Mouse (Mus musculus): ENCODE results near the gene Dnajb4.

Dnajb4 gene

DNA sequence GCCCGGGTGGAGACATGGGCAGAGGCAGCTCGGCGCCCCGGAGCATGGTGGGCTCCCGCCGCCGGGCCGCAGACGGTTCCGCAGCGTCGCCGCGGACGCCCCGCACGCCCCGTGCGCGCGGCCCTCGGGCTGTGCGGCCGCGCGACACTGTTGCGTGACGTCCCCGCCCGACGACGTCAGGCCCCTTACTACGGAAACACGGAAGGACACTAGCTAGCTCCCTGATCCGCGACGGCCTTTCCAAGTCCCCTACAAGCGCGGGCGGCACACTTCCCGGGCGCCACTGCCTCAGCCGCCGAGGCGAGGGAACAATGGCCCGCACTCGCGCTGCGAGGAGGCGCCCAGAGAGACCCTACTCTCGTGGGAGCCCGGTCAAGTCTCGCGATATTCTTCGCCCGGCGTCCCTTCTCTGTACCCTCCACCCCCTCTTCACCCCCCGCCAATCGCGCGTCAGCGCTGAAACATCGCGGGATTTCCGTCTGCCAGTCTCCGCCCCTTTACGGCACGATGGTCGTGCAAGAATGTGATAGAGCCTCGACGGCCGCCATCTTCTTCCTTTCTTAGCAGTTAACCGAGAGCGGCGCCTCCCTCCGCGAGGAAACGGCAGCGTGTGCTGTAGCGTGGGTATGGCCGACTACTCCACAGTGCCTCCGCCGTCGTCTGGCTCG is at the start of gene Dnajb4, which contains the start of gene Fubp1:
TSS of gene Dnajb4 (minus strand) at position 336 of the 668 bp plus-strand sequence.
TSS of gene Fubp1 (plus strand) at position 456 of the 668 bp plus-strand sequence.
- peak; percentile 100 for DNase-seq (ENCODE audit: low spot score)

DNA sequence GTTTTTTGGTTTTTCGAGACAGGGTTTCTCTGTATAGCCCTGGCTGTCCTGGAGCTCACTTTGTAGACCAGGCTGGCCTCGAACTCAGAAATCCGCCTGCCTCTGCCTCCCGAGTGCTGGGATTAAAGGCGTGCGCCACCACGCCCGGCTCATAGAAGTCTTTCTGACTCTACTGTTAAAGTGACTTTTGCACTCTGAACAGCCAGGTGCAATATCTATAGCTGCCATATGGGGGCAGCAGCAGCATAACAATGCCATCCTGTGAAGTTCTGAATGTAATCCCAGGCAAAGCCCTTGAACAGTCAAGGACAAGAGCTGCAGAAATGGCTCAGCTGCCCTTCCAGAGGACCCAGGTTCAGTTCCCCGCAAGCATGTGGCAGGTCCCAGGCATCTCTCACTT is 49.3 kb upstream of the Dnajb4 start:
- peak; percentile 48 for DNase-seq (ENCODE audit: low spot score)

DNA sequence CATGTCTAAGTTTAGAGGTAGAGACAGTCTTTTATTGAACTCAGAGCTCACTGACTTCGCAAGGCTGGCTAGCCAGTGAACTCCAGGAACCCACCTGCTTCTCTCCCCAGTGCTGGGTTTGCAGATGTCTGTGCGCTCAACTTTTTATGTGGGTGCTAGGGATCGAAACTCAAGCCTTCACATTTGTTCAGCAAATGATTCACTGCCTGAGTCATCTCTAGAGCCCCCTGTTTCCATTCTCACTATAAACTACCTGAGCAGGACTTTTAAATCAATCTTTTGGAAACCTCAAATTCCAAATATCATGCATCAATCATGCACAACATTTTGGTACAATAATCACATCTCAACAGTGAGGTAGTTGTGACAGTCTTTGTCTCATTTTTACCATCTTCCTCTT is 47.4 kb upstream of the Dnajb4 start:
- DNase-seq (ENCODE audit: low spot score) = no peak

DNA sequence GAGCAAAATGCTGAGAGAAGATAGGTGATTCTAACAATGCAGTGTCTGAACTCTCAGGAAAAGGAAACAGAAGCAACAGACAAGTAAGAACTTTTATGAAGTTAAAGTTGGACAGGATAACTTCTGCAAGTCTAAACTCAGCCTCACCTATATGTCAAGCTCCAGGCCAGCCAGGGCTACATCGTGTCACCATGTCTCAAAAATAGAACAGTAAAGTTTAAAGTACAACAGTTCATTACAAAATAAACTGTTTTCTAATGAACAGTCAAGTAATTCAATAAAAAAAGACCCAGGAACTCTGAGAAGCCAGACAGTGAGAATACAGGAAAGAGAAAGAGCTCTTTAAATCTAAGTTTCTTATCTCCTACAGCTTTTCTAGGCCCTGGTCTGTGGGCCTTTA is 40.4 kb upstream of the Dnajb4 start:
- DNase-seq (ENCODE audit: low spot score) = no peak

DNA sequence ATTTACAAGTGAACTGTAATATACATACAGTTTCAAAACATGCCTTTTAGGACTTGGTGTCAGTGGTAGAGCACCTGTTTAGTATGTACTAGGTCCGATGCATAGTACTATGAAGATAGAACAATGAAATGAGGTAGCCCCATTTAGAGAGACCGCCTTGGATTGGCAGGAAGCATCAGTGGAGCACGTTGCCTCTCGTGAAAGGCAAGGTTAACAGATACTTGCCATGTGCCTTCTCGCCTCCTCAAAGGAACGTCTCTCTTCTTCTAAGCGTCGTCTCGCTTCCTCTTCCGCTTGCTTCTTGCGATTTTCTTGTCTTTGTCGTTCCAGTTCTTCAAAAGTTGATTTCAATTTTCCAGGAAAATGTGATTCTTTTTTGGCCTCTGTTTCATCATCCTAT is 37.6 kb upstream of the Dnajb4 start:
- no peak for DNase-seq (ENCODE audit: low spot score)

DNA sequence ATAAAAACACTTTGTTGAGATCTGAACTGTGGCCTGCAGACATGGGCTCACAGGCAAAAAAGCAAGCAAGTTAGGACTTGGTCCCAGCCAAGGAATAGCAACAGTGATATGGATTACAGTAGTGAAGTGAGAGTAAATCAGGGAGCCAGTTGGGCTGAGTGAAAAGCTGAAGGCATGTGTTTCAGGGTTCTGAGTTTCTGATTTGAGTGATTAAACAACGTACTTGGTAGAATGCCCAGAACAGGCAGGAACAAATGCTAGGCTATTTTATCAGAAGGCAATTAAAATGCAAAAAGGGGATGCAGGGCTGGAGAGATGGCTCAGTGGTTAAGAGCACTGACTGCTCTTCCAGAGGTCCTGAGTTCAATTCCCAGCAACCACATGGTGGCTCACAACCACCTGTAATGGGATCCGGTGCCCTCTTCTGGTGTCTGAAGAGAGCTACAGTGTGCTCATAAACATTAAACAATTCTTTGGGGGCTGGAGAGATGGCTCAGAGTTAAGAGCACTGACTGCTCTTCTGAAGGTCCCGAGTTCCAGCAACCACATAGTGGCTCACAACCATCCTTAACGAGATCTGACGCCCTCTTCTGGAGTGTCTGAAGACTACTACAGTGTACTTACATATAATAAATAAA is 35.3 kb upstream of the Dnajb4 start:
- DNase-seq (ENCODE audit: low spot score) = no peak

DNA sequence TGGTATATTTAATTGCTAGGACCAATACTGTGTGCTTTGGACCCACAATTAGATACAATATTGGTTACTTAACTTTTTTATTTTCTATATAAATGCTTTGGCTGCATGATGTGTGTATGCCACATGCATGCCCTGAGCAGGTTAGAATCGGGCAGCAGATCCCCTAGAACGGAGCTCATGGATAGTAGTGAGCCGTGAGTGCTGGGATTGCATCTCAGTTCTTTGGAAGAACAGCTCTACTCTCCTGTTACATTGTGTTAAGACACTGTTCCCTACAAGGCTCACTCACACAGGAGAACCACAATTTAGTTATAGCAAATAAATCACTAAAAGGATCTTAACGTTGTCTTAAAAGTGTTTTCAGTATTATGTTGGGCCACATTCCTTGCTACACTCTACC is 33.2 kb upstream of the Dnajb4 start:
- DNase-seq (ENCODE audit: low spot score) = no peak

DNA sequence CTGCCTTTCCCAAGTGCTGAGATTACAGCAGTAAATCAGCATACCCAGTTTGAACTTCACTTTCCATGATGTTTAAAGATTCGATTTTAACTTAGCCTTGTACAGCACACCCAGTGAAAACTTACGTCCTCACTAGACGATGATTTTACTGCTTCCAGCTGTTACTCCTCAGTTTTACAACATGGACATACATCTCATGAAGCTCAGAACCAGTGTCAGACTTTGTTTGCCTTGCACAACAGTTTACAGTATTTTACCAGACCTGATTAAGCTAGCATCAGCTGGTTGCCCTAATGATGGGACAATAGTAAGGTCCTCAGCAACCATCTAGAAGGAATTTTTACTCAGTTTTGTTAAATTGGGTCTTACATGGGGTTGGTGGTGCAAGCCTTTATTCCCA is 31.0 kb upstream of the Dnajb4 start:
- DNase-seq (ENCODE audit: low spot score) = no peak

DNA sequence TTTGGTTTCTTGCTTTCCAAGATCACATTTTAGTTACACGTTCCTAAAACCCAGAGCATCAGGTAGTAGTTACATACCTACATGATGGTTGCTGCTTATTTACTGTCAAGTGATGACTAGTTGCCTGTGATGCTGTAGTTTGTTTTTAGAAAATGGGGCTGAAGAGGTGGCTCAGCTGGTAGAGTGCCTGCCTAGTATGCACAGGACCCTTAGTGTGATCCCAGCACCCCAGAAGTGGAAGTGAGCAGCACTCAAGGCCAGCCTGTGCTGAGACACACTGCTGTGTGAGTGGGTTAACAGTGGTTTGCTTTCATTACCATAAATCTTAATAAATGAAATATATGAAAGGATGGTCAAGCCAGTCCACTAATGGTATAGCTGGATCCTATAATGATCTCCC is 29.5 kb upstream of the Dnajb4 start:
- no peak for DNase-seq (ENCODE audit: low spot score)

DNA sequence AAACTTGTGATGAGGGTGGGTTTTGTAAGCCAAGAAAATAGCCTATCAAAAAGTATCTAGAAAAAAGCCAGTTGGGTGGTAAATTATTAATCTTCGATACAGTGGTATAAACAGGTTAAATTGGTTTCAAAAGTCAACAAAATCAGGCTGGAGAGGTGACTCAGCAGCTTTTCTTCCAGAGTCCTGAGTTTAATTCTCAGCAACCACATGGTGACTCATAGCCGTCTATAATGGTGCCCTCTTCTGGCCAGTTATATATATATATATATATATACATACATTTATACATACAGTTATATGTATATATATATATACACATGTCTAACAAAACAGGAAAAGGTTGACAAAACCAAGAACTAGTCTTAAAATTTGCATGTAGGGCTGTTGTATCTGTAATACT is 28.7 kb upstream of the Dnajb4 start:
- DNase-seq (ENCODE audit: low spot score) = peak; percentile 4

DNA sequence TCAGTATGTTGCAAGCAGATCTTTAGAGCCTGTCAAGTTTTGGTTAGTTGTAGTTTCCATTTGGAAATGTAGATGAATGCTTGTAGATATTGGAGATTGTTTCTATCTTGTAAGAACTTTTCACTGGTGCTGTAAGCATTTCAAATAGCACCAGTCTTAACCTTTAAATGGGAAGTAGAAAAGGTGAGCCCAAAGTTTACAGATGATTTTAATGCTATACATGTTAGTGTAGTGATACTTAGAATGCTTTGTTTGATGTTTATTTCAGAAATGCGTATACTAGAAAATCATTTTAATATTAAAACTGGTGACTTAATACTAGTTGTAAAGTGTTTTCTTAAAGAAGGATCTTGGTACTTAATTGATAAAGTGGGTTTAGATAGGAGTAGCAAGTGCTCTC is 25.7 kb upstream of the Dnajb4 start:
- no peak for DNase-seq (ENCODE audit: low spot score)

DNA sequence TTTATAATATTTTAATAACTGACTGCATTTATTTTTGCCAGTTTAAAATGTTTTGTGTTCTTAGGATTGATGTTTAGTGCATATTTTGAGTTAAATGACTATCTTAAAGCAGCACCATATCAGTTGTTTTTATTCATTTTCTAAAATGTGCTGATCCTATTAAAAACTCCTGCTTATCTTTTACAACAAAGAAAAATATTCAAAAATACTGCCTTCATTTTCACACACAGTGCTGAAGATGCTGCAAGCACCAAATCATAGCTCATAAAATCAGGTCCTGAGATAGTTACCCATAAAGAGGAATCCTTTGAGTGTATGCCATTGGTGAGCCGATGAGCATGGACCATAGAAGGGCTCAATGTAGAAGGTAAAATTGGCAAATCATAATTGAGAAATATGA is 25.1 kb upstream of the Dnajb4 start:
- DNase-seq (ENCODE audit: low spot score) = no peak

DNA sequence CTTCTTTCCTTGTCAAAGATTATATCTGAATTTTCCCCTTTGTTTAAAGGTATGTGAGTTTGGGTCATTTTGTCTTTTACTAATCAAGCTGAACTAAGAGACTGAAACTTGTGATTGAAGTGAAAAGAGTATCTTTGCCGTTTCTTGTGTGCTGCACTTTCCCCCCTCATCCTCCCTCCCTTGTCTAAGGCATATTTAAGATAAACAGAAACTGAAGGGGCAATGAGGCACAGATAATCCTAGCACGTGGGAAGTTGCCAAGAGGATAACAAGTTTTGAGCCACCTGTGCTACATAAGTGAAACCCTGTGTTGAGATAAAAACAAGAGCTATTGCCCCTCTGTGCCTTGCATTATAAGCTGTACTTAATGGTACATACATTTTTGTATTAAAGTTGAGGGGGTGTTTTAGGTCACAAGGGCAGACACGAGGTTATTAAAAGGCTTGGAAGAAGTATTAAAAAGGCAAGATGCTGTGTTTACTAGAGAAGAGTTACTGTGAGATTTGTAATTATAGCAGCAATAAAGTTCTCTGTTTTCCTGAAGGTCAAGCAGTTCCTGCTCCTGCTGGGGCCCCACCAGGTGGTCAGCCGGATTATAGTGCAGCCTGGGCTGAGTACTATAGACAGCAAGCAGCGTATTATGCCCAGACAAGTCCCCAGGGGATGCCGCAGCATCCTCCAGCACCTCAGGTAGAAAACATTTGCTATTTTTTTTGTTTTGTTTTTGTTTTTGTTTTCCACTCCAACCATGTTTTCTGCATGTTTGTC is 21.4 kb upstream of the Dnajb4 start:
- no peak for DNase-seq (ENCODE audit: low spot score)

DNA sequence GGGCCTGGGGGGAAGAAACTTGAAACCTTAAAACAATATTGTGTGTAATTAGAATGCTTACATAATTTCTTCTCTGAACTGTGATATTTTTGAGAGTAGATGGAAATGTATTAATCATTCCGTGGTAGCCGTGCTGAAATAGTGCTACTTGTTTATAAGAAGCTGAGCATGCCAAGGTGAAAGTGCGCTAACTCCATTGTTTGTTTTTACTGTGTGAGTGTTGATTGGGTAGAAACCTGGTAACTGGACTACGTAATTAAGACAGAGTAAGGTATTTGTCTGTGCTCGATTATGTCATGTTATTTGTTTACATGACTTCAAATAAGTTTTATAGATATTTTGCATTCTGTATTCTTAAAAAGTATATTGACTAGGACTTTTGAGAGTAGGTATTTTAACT is 19.2 kb upstream of the Dnajb4 start:
- DNase-seq (ENCODE audit: low spot score) = no peak

DNA sequence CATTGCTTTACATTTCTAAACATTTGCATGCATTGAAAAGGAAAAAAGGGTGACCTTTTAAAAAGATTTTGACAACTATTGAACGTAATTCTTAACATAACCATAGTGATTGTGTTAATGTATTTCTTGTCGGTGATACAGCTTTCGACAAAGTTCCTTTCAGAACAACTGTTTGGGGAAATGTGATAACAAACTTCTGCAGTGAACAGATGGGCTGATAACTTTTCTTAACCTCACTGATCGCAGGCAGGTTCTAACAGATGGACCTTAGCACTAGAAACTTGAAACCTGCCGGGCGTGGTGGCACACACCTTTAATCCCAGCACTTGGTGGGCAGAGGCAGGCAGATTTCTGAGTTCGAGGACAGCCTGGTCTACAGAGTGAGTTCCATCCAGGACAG is 18.7 kb upstream of the Dnajb4 start:
- DNase-seq (ENCODE audit: low spot score) = no peak

DNA sequence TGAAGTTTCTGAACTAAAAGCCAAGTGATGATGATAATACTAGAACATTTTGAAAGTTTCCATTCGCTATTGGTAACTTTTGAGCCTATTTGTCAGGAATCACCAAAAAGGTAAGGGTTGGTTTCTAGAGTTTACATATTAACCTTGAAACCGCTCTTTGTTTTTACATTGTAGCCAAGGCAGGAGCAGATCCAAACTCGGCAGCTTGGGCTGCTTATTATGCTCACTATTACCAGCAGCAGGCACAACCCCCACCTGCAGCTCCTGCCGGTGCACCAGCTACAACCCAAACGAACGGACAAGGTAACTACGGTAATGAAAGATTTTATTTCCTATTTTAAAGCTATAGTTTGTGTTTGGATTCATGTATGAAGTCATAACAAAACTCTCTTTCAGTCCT is 15.8 kb upstream of the Dnajb4 start:
- DNase-seq (ENCODE audit: low spot score) = no peak

DNA sequence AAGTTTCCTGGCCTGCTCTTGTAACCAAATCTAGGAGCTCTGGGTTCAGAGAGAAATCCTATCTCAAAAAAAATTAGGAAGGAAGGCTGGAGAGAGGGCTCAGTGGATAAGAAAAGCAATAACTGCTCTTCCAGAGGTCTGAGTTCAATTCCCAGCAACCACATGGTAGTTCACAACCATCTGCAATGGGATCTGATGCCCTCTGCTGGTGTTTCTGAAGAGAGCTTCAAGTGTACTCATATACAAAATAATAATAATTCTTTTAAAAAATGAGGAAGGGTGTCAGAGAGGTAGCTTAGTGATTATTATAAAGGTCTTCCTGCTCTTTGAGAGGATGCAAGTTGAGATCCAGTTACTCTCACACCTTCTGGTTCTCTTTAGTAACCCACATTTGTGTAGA is 14.8 kb upstream of the Dnajb4 start:
- DNase-seq (ENCODE audit: low spot score) = no peak

DNA sequence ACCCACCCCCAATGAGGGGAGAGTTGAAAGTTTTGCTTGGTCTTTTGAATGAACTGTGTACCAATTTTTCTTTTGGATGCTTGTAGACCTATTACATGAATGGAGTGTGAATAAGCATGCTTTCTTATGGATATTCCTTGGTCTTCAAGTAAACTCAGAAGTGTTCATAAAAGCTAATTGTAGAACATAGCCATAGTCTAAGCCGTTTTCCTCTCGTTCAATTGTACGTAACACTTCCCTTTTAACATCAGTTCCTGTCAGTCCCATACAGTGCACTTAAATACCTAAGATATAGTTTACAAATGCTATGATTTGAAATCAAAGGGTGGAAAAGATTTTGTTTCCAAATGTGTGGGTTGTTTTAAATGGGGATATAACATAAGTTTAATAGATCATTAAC is 3.3 kb upstream of the Dnajb4 start:
- DNase-seq (ENCODE audit: low spot score) = no peak

DNA sequence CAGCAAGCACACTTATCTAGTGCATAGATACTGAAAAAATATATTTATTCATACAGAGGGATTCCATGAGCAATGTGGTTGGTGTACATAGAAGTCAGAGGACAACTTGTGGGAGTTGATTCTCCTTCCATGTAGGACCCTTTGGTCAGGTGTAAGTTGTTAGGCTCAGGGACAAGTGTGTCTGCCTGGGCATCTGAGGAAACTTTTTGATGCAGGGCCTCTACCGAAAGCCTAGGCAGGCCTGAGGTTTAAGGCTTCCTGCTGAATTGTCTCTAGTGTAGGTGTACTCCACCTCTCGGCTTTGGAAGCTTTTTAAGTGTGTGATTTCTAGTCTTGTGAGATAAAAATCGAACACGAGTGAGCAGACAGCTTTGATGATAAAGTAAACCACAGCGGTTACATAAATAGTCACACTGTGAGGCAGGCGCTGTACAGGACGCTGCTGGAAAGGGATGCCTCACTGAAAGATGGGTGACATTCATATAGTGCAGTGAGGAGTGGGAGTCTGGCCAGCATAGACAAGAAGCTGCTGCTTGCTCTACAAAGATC is 1.7 kb upstream of the Dnajb4 start:
- peak; percentile 79 for DNase-seq (ENCODE audit: low spot score)

DNA sequence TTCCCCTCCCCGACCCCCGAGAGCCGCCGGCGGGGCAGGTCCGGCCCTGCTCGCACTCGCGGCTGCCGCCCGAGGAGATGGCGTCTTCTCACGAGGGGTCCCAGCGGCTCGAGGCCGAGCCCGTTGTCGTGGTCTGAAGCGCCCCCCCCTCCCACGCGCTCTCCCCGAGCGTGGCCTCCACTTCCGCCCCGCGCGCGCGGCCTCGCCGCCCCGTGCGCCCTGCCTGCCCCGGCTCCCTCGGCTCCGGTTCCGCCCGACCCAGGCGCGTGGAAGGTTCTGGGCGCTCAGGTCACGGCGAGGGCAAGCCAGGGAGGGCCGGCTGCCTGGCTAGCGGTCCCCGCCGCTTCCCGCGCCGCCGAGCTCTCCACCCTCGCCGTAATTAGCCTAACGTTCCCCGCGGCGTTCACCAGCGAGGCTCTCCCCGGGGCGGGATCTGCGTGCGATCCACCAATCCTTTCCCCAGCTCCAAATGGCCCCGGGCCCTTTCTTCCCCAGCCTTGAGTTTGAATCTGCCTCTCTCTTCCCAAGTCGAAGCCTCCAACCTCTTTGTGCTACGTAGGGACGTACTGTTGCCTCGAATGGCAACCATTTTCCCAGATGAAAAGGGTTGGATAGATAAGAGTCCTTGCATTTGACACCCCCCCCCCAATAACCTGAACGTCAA is 758 bp upstream of the Dnajb4 start:
- peak; percentile 65 for DNase-seq (ENCODE audit: low spot score)

DNA sequence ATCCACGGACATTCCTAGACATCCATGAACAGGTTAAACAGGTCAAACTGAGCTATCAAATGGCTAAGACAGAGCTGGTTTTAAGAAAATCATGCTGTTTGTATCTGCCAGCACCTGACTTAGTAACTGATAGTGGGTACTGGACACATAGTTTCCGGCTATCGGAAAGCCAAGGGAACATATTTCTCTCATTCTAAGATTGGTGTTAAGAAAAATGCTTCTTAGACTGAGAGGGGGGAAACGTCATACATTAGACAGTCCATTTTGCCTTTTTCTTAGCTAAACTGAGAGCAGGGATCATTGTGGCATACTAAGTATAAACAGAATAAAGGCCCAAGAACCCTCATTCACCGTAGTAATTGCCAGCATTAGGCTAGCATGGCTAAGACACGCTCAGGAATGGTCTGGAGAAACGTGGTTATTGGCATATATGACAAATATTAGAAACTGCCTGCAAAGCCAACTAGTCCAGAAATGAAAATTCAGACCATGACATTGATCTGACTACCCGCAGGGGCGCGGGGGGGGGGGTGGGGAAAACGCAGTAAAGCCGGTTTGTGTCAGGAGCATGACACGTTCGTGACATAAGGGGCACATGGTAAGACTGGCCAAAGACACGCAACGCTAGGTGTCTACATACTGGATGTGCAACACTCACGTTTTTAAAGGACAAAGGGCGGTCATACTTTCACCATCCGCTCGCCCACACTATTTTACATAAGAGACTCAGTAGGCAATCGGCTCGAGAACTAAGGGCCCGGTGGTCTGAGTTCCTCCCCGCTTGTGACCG is 730 bp downstream of the Dnajb4 start:
- no peak for DNase-seq (ENCODE audit: low spot score)

Measured in T-cell, adult 2 months (primary cell).